25 mouse cellular contexts compared by ENCODE assay signal in genomic region chr8:44961492-44961891, GRCm38 (mm10). TPM values are rescaled to one million over a fixed set of nuclear protein-coding genes. Genes with fewer than 3 reads are reported as not detected.
DNase-seq lines count a peak whose midpoint lies in the region; ATAC-seq lines count a peak whose summit lies in the region.
"Had no signal": no experiment of that assay in that cellular context is flagged by ENCODE, and none has a peak within 500 bp of the region (broad histone marks: within the 10 kb centered on the region; RNA-seq: fewer than 3 reads in every experiment).

No protein-coding gene starts in this region.

- peaks cover 80% of the 10 kb centered on the region for H3K4me1 ChIP-seq in heart, embryonic 13.5 days

- no peak overlapping the region for H3K9ac ChIP-seq in heart, embryonic 13.5 days
- H3K9ac ChIP-seq: forebrain, embryonic 12.5 days; hindbrain, embryonic 15.5 days; kidney, embryonic 15.5 days; limb, embryonic 15.5 days; liver, embryonic 15.5 days; midbrain, embryonic 13.5 days had no signal

- no peak overlapping the region for H3K4me3 ChIP-seq in heart, embryonic 13.5 days
- H3K4me3 ChIP-seq: forebrain, embryonic 12.5 days; hindbrain, embryonic 15.5 days; kidney, embryonic 15.5 days; limb, embryonic 15.5 days; liver, embryonic 15.5 days; midbrain, embryonic 13.5 days; myocyte had no signal

- ATAC-seq in heart, embryonic 13.5 days (ENCODE audit: extremely low read depth, insufficient number of reproducible peaks, low FRiP score, low TSS enrichment): no peak
- ATAC-seq: activated CD4-positive, CD25-positive, alpha-beta regulatory T cell, adult 4 months; CD4-positive, CD25-positive, alpha-beta regulatory T cell, adult 4 months had no signal

- peaks cover 53% of the 10 kb centered on the region for H3K36me3 ChIP-seq in heart, embryonic 13.5 days
- H3K36me3 ChIP-seq: hindbrain, embryonic 15.5 days; liver, embryonic 15.5 days had no signal

- peak; percentile 44 for DNase-seq in adrenal gland, postnatal 10 days
- no peak for DNase-seq in adrenal gland, postnatal 4 days (ENCODE audit: low spot score in 2 of 2)
- no peak for DNase-seq in heart, postnatal 25 days (ENCODE audit: low spot score)
- peak; percentile 25 for DNase-seq in left cerebral cortex, postnatal 4 days
- DNase-seq in left cerebral cortex, adult 18-20 months (ENCODE audit: low spot score in 2 of 2): no peak
- peak; percentile 48 for DNase-seq in NIH3T3 (ENCODE audit: low read depth)
- no peak for DNase-seq in testis, postnatal 10 days (ENCODE audit: low spot score)
- DNase-seq: cerebellum, adult 18-20 months; cerebellum, postnatal 36 days; lung, postnatal 10 days; right cerebral cortex, postnatal 14 days; spleen, adult 18-20 months; thymus, adult 18-20 months; thymus, postnatal 4 days had no signal

- H3K9me3 ChIP-seq in heart, embryonic 13.5 days: no peaks in the 10 kb centered on the region
- H3K9me3 ChIP-seq: forebrain, embryonic 12.5 days; hindbrain, embryonic 15.5 days; kidney, embryonic 15.5 days; limb, embryonic 15.5 days; liver, embryonic 15.5 days; midbrain, embryonic 13.5 days had no signal

- intact Hi-C loops in heart, postnatal 25 days (cut with DNase I): no loop called here
- intact Hi-C loops in left cerebral cortex, postnatal 4 days (cut with DNase I): no loop called here

- H3K27ac ChIP-seq in heart, embryonic 13.5 days (replicated peaks): peak overlapping the region; percentile 85
- H3K27ac ChIP-seq: forebrain, embryonic 12.5 days; hindbrain, embryonic 15.5 days; kidney, embryonic 15.5 days; limb, embryonic 15.5 days; liver, embryonic 15.5 days; midbrain, embryonic 13.5 days had no signal

- H3K4me2 ChIP-seq in heart, embryonic 13.5 days: no peak overlapping the region
- H3K4me2 ChIP-seq: forebrain, embryonic 12.5 days; hindbrain, embryonic 15.5 days; kidney, embryonic 15.5 days; limb, embryonic 15.5 days; liver, embryonic 15.5 days; midbrain, embryonic 13.5 days had no signal

- H3K27me3 ChIP-seq in heart, embryonic 13.5 days (replicated peaks): no peaks in the 10 kb centered on the region
- H3K27me3 ChIP-seq: forebrain, embryonic 12.5 days; hindbrain, embryonic 15.5 days; kidney, embryonic 15.5 days; limb, embryonic 15.5 days; liver, embryonic 15.5 days; midbrain, embryonic 13.5 days had no signal

- 42% methylated on average over 6 of the region's 6 CpGs for WGBS in heart, embryonic 13.5 days

RNA-seq across cellular contexts. Expression of gene Fat1, which starts 26.2 kb away (rescaled TPM):
- 10 to 100 TPM; 49.8 to 60.2 TPM for total RNA-seq in adrenal gland, postnatal 10 days (2021)
- total RNA-seq in adrenal gland, postnatal 4 days (2021): 10 to 100 TPM; 75.5 to 90.7 TPM
- 10.7 and 11.8 TPM in 2 replicates for polyA plus RNA-seq in heart, embryonic 13.5 days (2015; fragmentation: Nextera tagmentation; extraction: Ambion mirVana)
- total RNA-seq in heart, postnatal 25 days (2021): 10 to 100 TPM; 18.8 to 19.0 TPM
- 10 to 100 TPM; 73.2 to 79.6 TPM for total RNA-seq in left cerebral cortex, postnatal 4 days (2021)
- total RNA-seq in left cerebral cortex, adult 18-20 months (2021): 10 to 100 TPM; 28.5 to 30.1 TPM
- total RNA-seq: granulocyte monocyte progenitor cell, adult 5-6 weeks had no signal

Comparison
In these comparisons a context has a peak if more than half of its experiments do, and no peak if none do; other contexts are left out.
1. DNase-seq: peak in adrenal gland, postnatal 10 days (single experiment), left cerebral cortex, postnatal 4 days (single experiment) and NIH3T3 (single experiment); none in adrenal gland, postnatal 4 days (0 of 2), heart, postnatal 25 days (single experiment), left cerebral cortex, adult 18-20 months (0 of 2) and testis, postnatal 10 days (single experiment).